Mouse (Mus musculus): Measurements from ENCODE around the gene Ppfia3. TPM values are rescaled to one million over a fixed set of nuclear protein-coding genes. Genes with fewer than 3 reads are reported as not detected.

Gene Ppfia3
- polyA plus RNA-seq, 1 experiment from 2014 or later: not detected

GRCm38 (mm10) chr7:45296626-45297025 is 70.2 kb downstream of the Ppfia3 start:
- H3K27ac ChIP-seq: no peak overlapping the region
- 100% methylated on average over 1 of the region's 1 CpGs for WGBS (ENCODE audit: missing documents)
- H3K79me2 ChIP-seq (ENCODE audit: inconsistent target): no peaks in the 10 kb centered on the region
- H3K4me3 ChIP-seq (ENCODE audit: inconsistent target): no peak overlapping the region
- H3K36me3 ChIP-seq (ENCODE audit: inconsistent target): no peaks in the 10 kb centered on the region

Other genes with a start within 250 kb of the Ppfia3 start
- 1,184 to 1,556 TPM (median 1,388 TPM) in 3 replicates for gene Rps11, start 242.6 kb downstream of the Ppfia3 start, polyA plus RNA-seq (2018)
- 804 to 2,026 TPM (median 1,578 TPM) in 3 replicates for gene Rpl13a, start 238.3 kb downstream of the Ppfia3 start, polyA plus RNA-seq (2018)
- not detected in 3 replicates for gene Gm45713, start 230.8 kb downstream of the Ppfia3 start, polyA plus RNA-seq (2018)
- gene Flt3l, start 230.6 kb downstream of the Ppfia3 start, polyA plus RNA-seq (2018): 4.4 to 9.9 TPM (median 8.0 TPM) in 3 replicates
- gene Pih1d1, start 212.7 kb downstream of the Ppfia3 start, polyA plus RNA-seq (2018): 34.1 to 75.8 TPM (median 39.7 TPM) in 3 replicates
- 13.0 to 39.0 TPM (median 19.2 TPM) in 3 replicates for gene Aldh16a1, start 212.4 kb downstream of the Ppfia3 start, polyA plus RNA-seq (2018)
- not detected in 3 replicates for gene Slc17a7, start 203.1 kb downstream of the Ppfia3 start, polyA plus RNA-seq (2018)
- gene Gfy, start 187.4 kb downstream of the Ppfia3 start, polyA plus RNA-seq (2018): not detected in 3 replicates
- not detected in 3 replicates for gene Pth2, start 186.0 kb downstream of the Ppfia3 start, polyA plus RNA-seq (2018)
- not detected in 3 replicates for gene Ccdc155, start 162.1 kb downstream of the Ppfia3 start, polyA plus RNA-seq (2018)
- gene Dkkl1, start 154.9 kb downstream of the Ppfia3 start, polyA plus RNA-seq (2018): not detected in 3 replicates
- not detected in 3 replicates for gene Tead2, start 151.3 kb downstream of the Ppfia3 start, polyA plus RNA-seq (2018)
- gene Cd37, start 127.9 kb downstream of the Ppfia3 start, polyA plus RNA-seq (2018): 88.2 to 139 TPM (median 131 TPM) in 3 replicates
- not detected in 3 replicates for gene Slc6a16, start 125.9 kb downstream of the Ppfia3 start, polyA plus RNA-seq (2018)
- not detected in 3 replicates for gene Slc6a21, start 89.5 kb downstream of the Ppfia3 start, polyA plus RNA-seq (2018)
- 4.2 to 6.1 TPM (median 4.7 TPM) in 3 replicates for gene Trpm4, start 33.2 kb downstream of the Ppfia3 start, polyA plus RNA-seq (2018)
- gene Hrc, start 31.7 kb downstream of the Ppfia3 start, polyA plus RNA-seq (2018): not detected in 3 replicates
- gene Lin7b, start 3.6 kb upstream of the Ppfia3 start, polyA plus RNA-seq (2018): 0.50 TPM in 1 of 3 replicates, not detected in the others
- gene Snrnp70, start 28.7 kb upstream of the Ppfia3 start, polyA plus RNA-seq (2018): 174 to 235 TPM (median 186 TPM) in 3 replicates
- not detected in 3 replicates for gene Kcna7, start 38.6 kb upstream of the Ppfia3 start, polyA plus RNA-seq (2018)
- gene Ntf5, start 46.7 kb upstream of the Ppfia3 start, polyA plus RNA-seq (2018): not detected in 3 replicates
- not detected in 3 replicates for gene Lhb, start 53.8 kb upstream of the Ppfia3 start, polyA plus RNA-seq (2018)
- 7.1 to 9.5 TPM (median 7.3 TPM) in 3 replicates for gene Gys1, start 67.8 kb upstream of the Ppfia3 start, polyA plus RNA-seq (2018)
- gene Ruvbl2, start 71.1 kb upstream of the Ppfia3 start, polyA plus RNA-seq (2018): 14.9 to 41.5 TPM (median 18.7 TPM) in 3 replicates
- gene Ftl1, start 92.9 kb upstream of the Ppfia3 start, polyA plus RNA-seq (2018): 15,351 to 37,573 TPM (median 32,957 TPM) in 3 replicates
- gene Bax, start 99.9 kb upstream of the Ppfia3 start, polyA plus RNA-seq (2018): 72.6 to 246 TPM (median 245 TPM) in 3 replicates
- not detected in 3 replicates for gene Tulp2, start 114.9 kb upstream of the Ppfia3 start, polyA plus RNA-seq (2018)
- not detected in 3 replicates for gene Gm45808, start 119.8 kb upstream of the Ppfia3 start, polyA plus RNA-seq (2018)
- 12.5 to 24.6 TPM (median 12.8 TPM) in 3 replicates for gene Dhdh, start 121.8 kb upstream of the Ppfia3 start, polyA plus RNA-seq (2018)
- gene Nucb1, start 143.4 kb upstream of the Ppfia3 start, polyA plus RNA-seq (2018): 298 to 734 TPM (median 400 TPM) in 3 replicates
- gene Ppp1r15a, start 159.2 kb upstream of the Ppfia3 start, polyA plus RNA-seq (2018): 21.4 to 32.3 TPM (median 27.6 TPM) in 3 replicates
- gene Plekha4, start 159.3 kb upstream of the Ppfia3 start, polyA plus RNA-seq (2018): 0.04 to 1.5 TPM (median 0.68 TPM) in 3 replicates
- 0.78 to 5.8 TPM (median 1.3 TPM) in 3 replicates for gene Hsd17b14, start 187.9 kb upstream of the Ppfia3 start, polyA plus RNA-seq (2018)
- 31.4 to 52.8 TPM (median 38.5 TPM) in 3 replicates for gene Bcat2, start 203.1 kb upstream of the Ppfia3 start, polyA plus RNA-seq (2018)
- gene Fgf21, start 248.5 kb upstream of the Ppfia3 start, polyA plus RNA-seq (2018): not detected in 3 replicates